Mouse (Mus musculus) neural tube, embryonic 11.5 days (tissue): ENCODE results near the gene Slc9b2. TPM values are rescaled to one million over a fixed set of nuclear protein-coding genes. Genes with fewer than 3 reads are reported as not detected.
A peak's percentile ranks its signal among the peaks of the same experiment; 100 is the strongest.

Experiments used
- ATAC-seq: fragments of 200-750 bp; cut with Nextera tagmentation; 2 replicates; pipeline ENCODE4 v1.8.0; 2017; ENCODE audit warnings: moderate number of reproducible peaks, mild to moderate bottlenecking, moderate TSS enrichment, moderate library complexity; ENCODE audit not compliant: insufficient read depth, low FRiP score, low TSS enrichment
- DNase-seq: peaks from one replicate; pipeline ENCODE4 v3.0.0-alpha.2; 2015; ENCODE audit warnings: low spot score
- H3K27ac ChIP-seq: fragments of 300-500 bp; sonication (generic); 2 replicates; pipeline ENCODE4 v1.5.1; 2014; ENCODE audit warnings: low read depth, mild to moderate bottlenecking, low read length
- H3K27me3 ChIP-seq: fragments of 300-500 bp; sonication (generic); 2 replicates; pipeline ENCODE4 v1.6.1; 2014; ENCODE audit warnings: mild to moderate bottlenecking, low read length, mixed read lengths; ENCODE audit not compliant: control insufficient read depth, insufficient read depth
- H3K36me3 ChIP-seq: fragments of 300-500 bp; sonication (generic); 2 replicates; pipeline ENCODE4 v1.6.1; 2014; ENCODE audit warnings: mild to moderate bottlenecking, low read length, moderate library complexity, mixed read lengths; ENCODE audit not compliant: control insufficient read depth, insufficient read depth
- H3K4me1 ChIP-seq: fragments of 300-500 bp; sonication (generic); 2 replicates; pipeline ENCODE4 v1.6.1; 2014; ENCODE audit warnings: low read length, mixed read lengths; ENCODE audit not compliant: control insufficient read depth, insufficient read depth
- H3K4me2 ChIP-seq: fragments of 300-500 bp; sonication (generic); 2 replicates; pipeline ENCODE4 v1.6.1; 2014; ENCODE audit warnings: low read depth, mild to moderate bottlenecking, moderate library complexity
- H3K4me3 ChIP-seq: fragments of 300-500 bp; sonication (generic); 2 replicates; pipeline ENCODE4 v1.5.1; 2014; ENCODE audit warnings: low read depth, low read length
- H3K9ac ChIP-seq: fragments of 300-500 bp; sonication (generic); 2 replicates; pipeline ENCODE4 v1.6.1; 2014; ENCODE audit warnings: mild to moderate bottlenecking, low read length
- H3K9me3 ChIP-seq: fragments of 300-500 bp; sonication (generic); 2 replicates; pipeline ENCODE4 v1.6.1; 2016; ENCODE audit warnings: low read length; ENCODE audit not compliant: control insufficient read depth
- WGBS: fragments of 180-500 bp; shearing (Covaris S2); extraction: QIAGEN DNeasy Blood & Tissue Kit; methylation state at CpG from one replicate; pipeline ENCODE4 v1.1.7; 2014; 5-methylcytosine and 5-hydroxymethylcytosine counted together
- polyA plus RNA-seq: library from polyadenylated mRNA; unstranded; fragments of >200 nt; fragmentation: Nextera tagmentation; extraction: Ambion mirVana; gene quantifications from 2 replicates; pipeline ENCODE4 v1.2.1, GENCODE M21; 2014

Slc9b2 gene
- polyA plus RNA-seq, 1 experiment from 2014 or later = 2.5 TPM

DNA sequence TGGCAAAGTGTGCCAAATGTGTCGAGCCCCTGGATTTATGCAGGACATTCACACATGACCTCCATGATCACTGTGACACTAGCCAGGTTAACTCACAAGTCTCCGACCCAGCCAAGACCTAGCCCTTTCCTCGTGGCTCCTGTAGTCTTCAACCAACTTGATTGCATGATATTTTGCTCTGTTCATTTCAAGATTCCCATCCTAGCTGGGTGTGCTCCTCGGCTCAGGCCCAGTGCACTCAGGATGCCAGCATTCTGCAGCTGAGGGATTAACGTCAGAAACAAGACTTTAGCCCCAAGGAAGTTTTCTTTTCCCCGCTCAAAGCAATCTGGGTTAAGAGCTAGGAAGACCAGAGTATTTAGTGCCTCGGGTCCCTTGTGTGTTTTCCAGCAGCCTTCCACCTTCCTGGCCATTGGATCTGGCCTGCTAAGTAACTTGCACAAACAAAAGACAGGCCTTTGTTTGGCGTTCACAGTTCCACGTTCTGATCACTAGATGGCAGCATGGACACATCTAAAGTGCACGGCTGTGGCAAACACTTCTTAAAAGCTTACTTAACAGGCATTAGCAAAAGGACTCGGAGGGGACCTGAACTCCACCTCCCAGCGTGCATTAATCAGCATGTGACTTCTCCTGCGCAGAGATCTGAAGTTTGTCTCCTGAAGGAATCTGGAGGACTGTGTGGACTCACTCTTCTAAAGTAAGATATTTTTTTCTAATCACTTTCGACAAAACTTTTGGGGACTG, 26.7 kb upstream of the Slc9b2 start, which contains the start of gene Bdh2:
Gene Bdh2, plus strand, starts transcription at position 553 of the 747 bp plus-strand sequence.
- ATAC-seq (peak; percentile 82), DNase-seq (peak; percentile 88)
- 28% methylated on average over 14 of the region's 14 CpGs for WGBS
- peak within 1 kb of the TSS; percentile 42 for H3K9ac ChIP-seq
- no peaks in the 10 kb centered on the region for H3K27me3 ChIP-seq
- no peaks in the 10 kb centered on the region for H3K9me3 ChIP-seq
- no peak within 1 kb of the TSS for H3K4me2 ChIP-seq
- no peaks in the 10 kb centered on the region for H3K4me1 ChIP-seq
- H3K27ac ChIP-seq = no peak within 1 kb of the TSS
- no peaks in the 10 kb centered on the region for H3K36me3 ChIP-seq
- no peak within 1 kb of the TSS for H3K4me3 ChIP-seq

DNA sequence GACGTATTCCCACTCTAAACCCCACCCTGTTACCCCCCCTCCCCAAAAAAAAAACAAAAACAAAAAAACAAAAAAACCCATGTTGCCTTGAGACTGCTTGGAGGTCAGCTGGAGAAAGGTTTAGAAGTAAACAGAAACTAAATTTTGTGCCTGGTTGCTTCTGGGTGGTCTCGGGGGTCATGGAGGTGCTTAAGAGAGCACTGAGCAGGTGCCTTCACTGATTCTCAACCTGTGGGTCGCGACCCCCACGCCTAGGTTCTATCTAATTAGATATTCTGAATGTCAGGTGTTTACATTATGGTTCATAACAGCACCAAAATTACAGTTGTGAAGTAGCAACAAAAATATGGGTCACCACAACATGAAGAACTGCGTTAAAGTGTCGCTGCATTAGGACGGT, 25.8 kb upstream of the Slc9b2 start:
- no peaks in the 10 kb centered on the region for H3K9me3 ChIP-seq
- no peak overlapping the region for H3K4me2 ChIP-seq
- no peaks in the 10 kb centered on the region for H3K4me1 ChIP-seq
- H3K27ac ChIP-seq = no peak overlapping the region
- no peaks in the 10 kb centered on the region for H3K36me3 ChIP-seq
- DNase-seq (no peak), ATAC-seq (no peak)
- H3K27me3 ChIP-seq = no peaks in the 10 kb centered on the region
- no peak overlapping the region for H3K4me3 ChIP-seq
- H3K9ac ChIP-seq = no peak overlapping the region
- WGBS = 86% methylated on average over 8 of the region's 8 CpGs

DNA sequence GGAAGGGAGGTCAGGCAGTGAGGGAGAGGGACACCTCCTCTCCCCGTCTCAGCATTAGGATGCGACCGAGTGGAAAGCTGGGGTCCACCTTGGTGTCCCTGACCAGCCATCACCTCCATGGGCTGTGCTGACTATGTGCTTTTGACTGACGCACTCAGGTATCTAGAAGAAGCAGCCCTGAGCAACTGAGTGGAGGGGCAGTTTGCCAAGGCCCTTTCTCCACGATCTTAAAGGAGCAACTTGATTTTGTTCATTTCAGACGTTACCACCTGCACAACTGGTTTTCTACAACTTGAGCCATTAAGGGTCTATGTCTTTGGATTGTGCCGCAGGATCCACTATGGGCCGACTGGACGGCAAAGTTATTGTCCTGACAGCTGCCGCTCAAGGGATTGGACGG, 22.2 kb upstream of the Slc9b2 start:
- Histone ChIP-seq H3K27ac (no peak overlapping the region), H3K36me3 (no peaks in the 10 kb centered on the region), H3K4me3 (no peak overlapping the region), H3K27me3 (no peaks in the 10 kb centered on the region), H3K4me2 (no peak overlapping the region), H3K4me1 (no peaks in the 10 kb centered on the region), H3K9ac (no peak overlapping the region), H3K9me3 (no peaks in the 10 kb centered on the region)
- ATAC-seq (no peak), DNase-seq (no peak)
- WGBS = 90% methylated on average over 11 of the region's 11 CpGs

DNA sequence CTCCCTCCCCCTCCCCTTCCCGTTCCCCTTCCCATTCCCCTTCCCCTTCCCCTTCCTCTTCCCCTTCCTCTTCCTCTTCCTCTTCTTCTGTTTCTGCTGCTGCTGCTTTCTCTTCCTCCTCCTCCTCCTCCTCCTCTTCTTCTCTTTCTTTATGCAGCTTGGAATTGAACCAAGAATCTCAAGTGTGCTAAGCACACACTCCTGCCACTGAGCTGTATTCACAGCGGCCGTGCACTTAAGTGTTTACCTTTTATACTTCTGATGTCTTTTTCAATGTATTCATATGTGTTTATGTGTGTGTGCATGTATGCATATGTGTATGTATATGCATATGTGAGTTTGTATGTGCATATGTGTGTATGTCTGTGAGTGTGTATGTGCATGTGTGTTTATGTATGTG, 21.7 kb upstream of the Slc9b2 start:
- Histone ChIP-seq H3K9me3 (no peaks in the 10 kb centered on the region), H3K4me1 (no peaks in the 10 kb centered on the region), H3K4me3 (no peak overlapping the region), H3K4me2 (no peak overlapping the region), H3K27ac (no peak overlapping the region), H3K9ac (no peak overlapping the region), H3K36me3 (no peaks in the 10 kb centered on the region), H3K27me3 (no peaks in the 10 kb centered on the region)
- DNase-seq (no peak), ATAC-seq (no peak)
- 85% methylated on average over 3 of the region's 3 CpGs for WGBS

DNA sequence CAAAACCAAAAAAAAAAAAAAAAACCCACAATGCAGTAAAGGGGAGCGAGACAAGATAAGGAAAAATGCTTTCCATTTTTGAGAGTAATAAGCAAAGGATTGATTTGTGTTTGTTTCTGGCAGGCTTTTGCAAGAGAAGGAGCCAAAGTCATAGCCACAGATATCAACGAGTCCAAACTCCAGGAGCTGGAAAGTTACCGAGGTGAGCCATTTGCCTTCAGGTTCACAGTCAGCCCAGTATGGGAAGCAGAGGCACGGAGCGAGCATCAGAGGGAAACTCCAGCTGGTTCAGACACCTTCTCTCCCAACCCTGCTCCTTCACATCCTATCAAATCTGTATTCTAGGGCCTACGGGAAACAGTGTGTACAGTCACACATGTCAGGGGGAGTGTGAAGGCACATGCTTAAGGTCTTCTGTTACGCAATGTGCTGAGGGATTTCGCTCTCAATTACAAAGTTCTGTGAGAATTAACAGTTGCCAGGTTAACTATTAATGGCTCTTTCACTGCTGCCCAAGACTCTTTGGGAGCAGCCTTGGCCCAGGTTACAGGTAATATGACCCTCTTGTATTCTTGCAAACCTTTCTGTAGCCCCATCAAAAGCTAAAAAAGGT, 19.3 kb upstream of the Slc9b2 start:
- DNase-seq (no peak), ATAC-seq (no peak)
- no peaks in the 10 kb centered on the region for H3K9me3 ChIP-seq
- H3K36me3 ChIP-seq = no peaks in the 10 kb centered on the region
- no peaks in the 10 kb centered on the region for H3K27me3 ChIP-seq
- H3K4me2 ChIP-seq = no peak overlapping the region
- H3K27ac ChIP-seq = no peak overlapping the region
- H3K4me3 ChIP-seq = no peak overlapping the region
- no peaks in the 10 kb centered on the region for H3K4me1 ChIP-seq
- WGBS = 85% methylated on average over 8 of the region's 8 CpGs
- H3K9ac ChIP-seq = no peak overlapping the region

DNA sequence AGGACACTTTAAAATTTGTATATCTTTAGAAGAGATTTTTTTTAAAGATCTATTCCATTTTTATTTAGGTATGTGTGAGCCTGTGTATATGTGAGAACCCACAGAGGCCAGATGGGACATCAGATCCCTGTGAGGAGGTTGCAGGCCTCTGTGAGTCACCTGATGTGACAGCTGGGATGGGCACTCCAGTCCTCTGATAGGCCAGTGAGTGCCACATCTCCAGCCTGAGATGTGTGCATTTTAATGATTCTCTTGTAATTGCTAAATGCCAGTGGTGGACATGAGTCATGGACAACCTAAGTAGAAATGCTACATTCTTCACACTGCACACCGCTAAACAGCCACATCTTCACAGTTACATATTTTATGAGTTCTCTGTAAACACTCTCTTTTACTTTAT, 18.4 kb upstream of the Slc9b2 start:
- Histone ChIP-seq H3K27ac (no peak overlapping the region), H3K4me1 (no peaks in the 10 kb centered on the region), H3K9ac (no peak overlapping the region), H3K27me3 (no peaks in the 10 kb centered on the region), H3K9me3 (no peaks in the 10 kb centered on the region), H3K36me3 (no peaks in the 10 kb centered on the region), H3K4me3 (no peak overlapping the region), H3K4me2 (no peak overlapping the region)
- ATAC-seq (no peak), DNase-seq (no peak)
- 92% methylated on average over 1 of the region's 1 CpGs for WGBS

DNA sequence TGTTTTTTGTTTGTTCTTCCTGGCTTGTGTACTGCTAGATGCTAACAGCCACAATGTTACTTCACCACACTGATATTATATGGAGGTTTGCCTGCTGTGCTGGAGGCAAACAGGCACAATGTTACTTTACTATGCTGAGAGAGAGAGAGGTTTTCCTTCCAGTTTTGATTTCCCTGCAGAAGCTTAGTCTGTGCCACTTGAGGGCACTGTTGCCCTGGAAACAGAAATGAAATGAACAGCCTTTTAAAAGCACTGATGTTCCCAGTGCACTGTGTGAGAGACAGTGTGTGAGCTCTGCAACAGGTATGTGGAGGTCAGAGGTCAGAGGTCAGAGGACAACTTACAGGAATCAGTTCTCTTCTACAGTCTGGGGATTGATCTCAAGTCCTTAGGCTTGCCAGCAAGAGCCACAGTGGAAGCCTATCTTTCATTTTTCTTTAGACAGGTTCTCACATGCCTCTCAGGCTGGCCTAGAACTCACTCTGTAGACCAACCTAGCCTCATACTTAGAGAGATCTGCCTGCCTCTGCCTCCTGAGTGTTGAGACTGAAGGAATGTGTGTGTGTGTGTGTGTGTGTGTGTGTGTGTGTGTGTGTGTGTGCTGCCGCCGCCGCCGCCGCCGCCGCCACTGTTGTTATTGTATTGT, 17.1 kb upstream of the Slc9b2 start:
- no peak overlapping the region for H3K4me3 ChIP-seq
- no peak overlapping the region for H3K9ac ChIP-seq
- ATAC-seq (peak; percentile 56), DNase-seq (peak; percentile 66)
- H3K27ac ChIP-seq = no peak overlapping the region
- H3K4me1 ChIP-seq = no peaks in the 10 kb centered on the region
- WGBS = 100% methylated on average over 7 of the region's 7 CpGs
- H3K4me2 ChIP-seq = no peak overlapping the region
- no peaks in the 10 kb centered on the region for H3K36me3 ChIP-seq
- H3K9me3 ChIP-seq = no peaks in the 10 kb centered on the region
- H3K27me3 ChIP-seq = no peaks in the 10 kb centered on the region

DNA sequence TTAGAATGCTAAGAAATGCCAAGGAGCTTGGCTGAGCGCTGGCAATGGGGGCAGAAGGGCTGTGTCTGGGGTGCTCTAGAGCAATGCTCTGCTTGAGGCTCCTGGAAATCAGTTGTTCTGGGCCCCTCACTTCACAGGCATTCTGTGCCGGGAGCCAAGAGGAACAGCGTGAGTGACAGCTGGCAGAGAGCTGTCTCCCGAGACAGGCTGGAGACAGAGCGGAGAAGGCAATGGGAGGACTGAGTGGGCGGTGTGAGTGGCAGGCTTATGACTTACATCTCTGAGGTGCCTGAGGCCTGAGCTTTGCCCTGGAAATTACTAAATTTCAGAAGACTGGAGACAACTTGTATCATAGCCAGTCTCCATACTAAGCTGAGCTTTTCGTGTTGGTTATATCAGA, 13.8 kb upstream of the Slc9b2 start:
- H3K4me2 ChIP-seq = no peak overlapping the region
- 62% methylated on average over 7 of the region's 7 CpGs for WGBS
- no peaks in the 10 kb centered on the region for H3K4me1 ChIP-seq
- H3K27me3 ChIP-seq = no peaks in the 10 kb centered on the region
- no peak overlapping the region for H3K27ac ChIP-seq
- H3K9ac ChIP-seq = no peak overlapping the region
- DNase-seq (no peak), ATAC-seq (no peak)
- no peak overlapping the region for H3K4me3 ChIP-seq
- no peaks in the 10 kb centered on the region for H3K36me3 ChIP-seq
- H3K9me3 ChIP-seq = no peaks in the 10 kb centered on the region

DNA sequence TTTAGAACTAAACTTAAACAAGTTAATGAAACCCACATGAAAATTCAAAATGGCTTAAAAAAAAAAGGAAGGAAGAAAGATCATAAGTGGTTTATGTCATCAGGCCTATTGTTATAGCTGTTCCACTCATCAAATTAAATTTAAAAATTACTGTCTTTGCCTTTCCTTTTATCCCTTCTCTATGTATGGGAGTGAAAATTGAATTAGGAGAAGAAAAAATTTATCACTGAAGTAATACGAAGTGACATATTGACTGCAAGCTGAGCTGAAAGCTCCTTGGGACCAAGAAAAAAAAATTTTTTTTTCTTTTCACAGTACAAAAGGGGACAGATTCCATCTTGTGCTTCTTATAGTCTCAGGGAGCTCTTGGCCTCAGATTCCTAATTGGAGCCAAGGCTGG, 11.9 kb upstream of the Slc9b2 start:
- ATAC-seq (no peak), DNase-seq (no peak)
- H3K4me2 ChIP-seq = no peak overlapping the region
- no peak overlapping the region for H3K9ac ChIP-seq
- H3K36me3 ChIP-seq = no peaks in the 10 kb centered on the region
- no peak overlapping the region for H3K27ac ChIP-seq
- 93% methylated on average over 1 of the region's 1 CpGs for WGBS
- H3K4me1 ChIP-seq = no peaks in the 10 kb centered on the region
- H3K27me3 ChIP-seq = no peaks in the 10 kb centered on the region
- no peak overlapping the region for H3K4me3 ChIP-seq
- no peaks in the 10 kb centered on the region for H3K9me3 ChIP-seq
